12 mouse cellular contexts compared by ENCODE assay signal in genomic region chr13:51732097-51732664, GRCm38 (mm10).
A peak's percentile ranks its signal among the peaks of the same experiment; 100 is the strongest.
DNase-seq lines count a peak whose midpoint lies in the region; ATAC-seq and TF ChIP-seq lines count a peak whose summit lies in the region.
"Had no signal": no experiment of that assay in that cellular context is flagged by ENCODE, and none has a peak within 500 bp of the region (broad histone marks: within the 10 kb centered on the region; RNA-seq: fewer than 3 reads in every experiment).

No protein-coding gene starts in this region.

- 0 out of 2 replicates have a peak, but pooled peaks cover 8% of the 10 kb centered on the region for H3K4me1 ChIP-seq in hindbrain, postnatal 0 days (ENCODE audit: insufficient read depth, low read length)
- H3K4me1 ChIP-seq in neural tube, embryonic 15.5 days = peaks cover 20% of the 10 kb centered on the region
- no peaks in the 10 kb centered on the region for H3K4me1 ChIP-seq in intestine, postnatal 0 days (replicated peaks; ENCODE audit: control insufficient read depth, insufficient read depth, low read length)

- intact Hi-C loops in left cerebral cortex, postnatal 25 days (cut with DNase I) = no loop called here

- H3K9ac ChIP-seq in hindbrain, postnatal 0 days (replicated peaks; ENCODE audit: low read length) = no peak overlapping the region
- H3K9ac ChIP-seq in neural tube, embryonic 15.5 days (replicated peaks) = no peak overlapping the region
- H3K9ac ChIP-seq in intestine, postnatal 0 days (ENCODE audit: low read depth, low read length) = no peak overlapping the region
- H3K9ac ChIP-seq: heart, embryonic 12.5 days; stomach, embryonic 15.5 days had no signal

- H3K4me2 ChIP-seq in hindbrain, postnatal 0 days (ENCODE audit: low read depth, low read length) = no peak overlapping the region
- H3K4me2 ChIP-seq in neural tube, embryonic 15.5 days = no peak overlapping the region
- H3K4me2 ChIP-seq in intestine, postnatal 0 days (replicated peaks; ENCODE audit: low read depth) = no peak overlapping the region
- H3K4me2 ChIP-seq: heart, embryonic 12.5 days; stomach, embryonic 15.5 days had no signal

- no peaks in the 10 kb centered on the region for H3K9me3 ChIP-seq in hindbrain, postnatal 0 days (ENCODE audit: low read length)
- no peaks in the 10 kb centered on the region for H3K9me3 ChIP-seq in neural tube, embryonic 15.5 days (replicated peaks)
- no peaks in the 10 kb centered on the region for H3K9me3 ChIP-seq in intestine, postnatal 0 days (ENCODE audit: control insufficient read depth)
- H3K9me3 ChIP-seq: heart, embryonic 12.5 days; stomach, embryonic 15.5 days had no signal

- H3K4me3 ChIP-seq in layer of hippocampus, adult 2 months = no peak overlapping the region
- H3K4me3 ChIP-seq in hindbrain, postnatal 0 days (ENCODE audit: low read length) = no peak overlapping the region
- no peak overlapping the region for H3K4me3 ChIP-seq in neural tube, embryonic 15.5 days (replicated peaks)
- no peak overlapping the region for H3K4me3 ChIP-seq in intestine, postnatal 0 days (ENCODE audit: low read depth, low read length)
- H3K4me3 ChIP-seq: heart, embryonic 12.5 days; stomach, embryonic 15.5 days had no signal

- TF ChIP-seq CTCF in layer of hippocampus, adult 2 months (conservative IDR thresholded peaks at IDR 0.05) = no peak
- no peak for TF ChIP-seq CTCF in brain, embryonic 14.5 days (IDR thresholded peaks at IDR 0.05; ENCODE audit: borderline replicate concordance, extremely low read depth, insufficient read depth, insufficient read length)
- TF ChIP-seq CTCF in hindbrain, postnatal 0 days (IDR thresholded peaks at IDR 0.05; ENCODE audit: low read depth) = no peak
- TF ChIP-seq CTCF in intestine, postnatal 0 days (IDR thresholded peaks at IDR 0.05; ENCODE audit: low read depth) = no peak

- H3K27ac ChIP-seq in layer of hippocampus, adult 2 months = peak overlapping the region; percentile 71
- H3K27ac ChIP-seq in hindbrain, postnatal 0 days = peak overlapping the region; percentile 12; the same call in 1 of the 2 replicates
- H3K27ac ChIP-seq in neural tube, embryonic 15.5 days (replicated peaks) = 0 out of 2 replicates have a peak overlapping the region, but pooled peaks have one; percentile 23
- no peak overlapping the region for H3K27ac ChIP-seq in intestine, postnatal 0 days (ENCODE audit: low read depth, low read length)
- H3K27ac ChIP-seq: stomach, embryonic 15.5 days had no signal

- ATAC-seq in hindbrain, postnatal 0 days = peak; percentile 19; the same call in 1 of the 2 replicates
- 0 out of 2 replicates have a peak, but pooled peaks have one; percentile 34 for ATAC-seq in neural tube, embryonic 15.5 days (ENCODE audit: low FRiP score)
- no peak for ATAC-seq in intestine, postnatal 0 days

- no peaks in the 10 kb centered on the region for H3K36me3 ChIP-seq in hindbrain, postnatal 0 days (ENCODE audit: insufficient read depth, low read length)
- no peaks in the 10 kb centered on the region for H3K36me3 ChIP-seq in neural tube, embryonic 15.5 days
- no peaks in the 10 kb centered on the region for H3K36me3 ChIP-seq in intestine, postnatal 0 days (ENCODE audit: control insufficient read depth, insufficient read depth)
- H3K36me3 ChIP-seq: heart, embryonic 12.5 days; stomach, embryonic 15.5 days had no signal

- H3K27me3 ChIP-seq in hindbrain, postnatal 0 days (ENCODE audit: insufficient read depth, low read length) = no peaks in the 10 kb centered on the region
- H3K27me3 ChIP-seq in neural tube, embryonic 15.5 days (replicated peaks) = no peaks in the 10 kb centered on the region
- H3K27me3 ChIP-seq in intestine, postnatal 0 days (replicated peaks; ENCODE audit: control insufficient read depth, insufficient read depth, low read length) = no peaks in the 10 kb centered on the region
- H3K27me3 ChIP-seq: heart, embryonic 12.5 days; stomach, embryonic 15.5 days had no signal

- no peak for DNase-seq in layer of hippocampus, adult 2 months (ENCODE audit: low spot score in 2 of 2)
- no peak for DNase-seq in layer of hippocampus, adult 9-10 months (ENCODE audit: low spot score)
- DNase-seq in brain, embryonic 14.5 days (ENCODE audit: low read depth) = peak; percentile 33
- DNase-seq in hindbrain, postnatal 0 days (ENCODE audit: low spot score) = no peak
- no peak for DNase-seq in left cerebral cortex, postnatal 25 days (ENCODE audit: low spot score in 2 of 2)
- no peak for DNase-seq in MN1 (ENCODE audit: low spot score)
- DNase-seq: adrenal gland, postnatal 25 days; kidney, adult 18-20 months had no signal

- 57% methylated on average over 14 of the region's 14 CpGs for WGBS in hindbrain, postnatal 0 days
- WGBS in neural tube, embryonic 15.5 days = 51% methylated on average over 14 of the region's 14 CpGs
- 76% methylated on average over 14 of the region's 14 CpGs for WGBS in intestine, postnatal 0 days

- TF ChIP-seq POLR2A in brain, embryonic 14.5 days (IDR thresholded peaks at IDR 0.05; ENCODE audit: borderline replicate concordance, extremely low read depth, insufficient read depth, insufficient read length, poor library complexity, severe bottlenecking) = no peak
